Mouse (Mus musculus) C2C12 (cell line): Measurements from ENCODE around the gene Adamtsl5. TPM values are rescaled to one million over a fixed set of nuclear protein-coding genes. Genes with fewer than 3 reads are reported as not detected.
A peak's percentile ranks its signal among the peaks of the same experiment; 100 is the strongest.

ENCODE experiments used
- H3K27me3 ChIP-seq: one replicate; pipeline ENCODE4 v1.6.1; 2011; ENCODE audit not compliant: control insufficient read depth, insufficient read depth, insufficient read length
- H3K36me3 ChIP-seq: one replicate; pipeline ENCODE4 v1.6.1; 2011; ENCODE audit not compliant: control insufficient read depth, insufficient read depth
- H3K4me3 ChIP-seq: one replicate; pipeline ENCODE4 v1.5.1; 2011; ENCODE audit warnings: mild to moderate bottlenecking, control low read depth; ENCODE audit not compliant: poor library complexity, insufficient read depth, severe bottlenecking
- H3K79me2 ChIP-seq: one replicate; pipeline ENCODE4 v1.6.1; 2011; ENCODE audit not compliant: control insufficient read depth, insufficient read depth
- H3K79me3 ChIP-seq: one replicate; pipeline ENCODE4 v1.6.1; 2011; ENCODE audit warnings: low read depth, control low read depth
- H3ac ChIP-seq: one replicate; pipeline ENCODE3; 2011; ENCODE audit warnings: low read depth; ENCODE audit not compliant: control insufficient read depth, insufficient read length
- CEBPB ChIP-seq: IDR thresholded peaks from one replicate; pipeline ENCODE4 v1.6.1; 2011; ENCODE audit warnings: low read depth, mild to moderate bottlenecking, control low read depth, moderate library complexity
- CTCF ChIP-seq: IDR thresholded peaks from one replicate; pipeline ENCODE4 v1.5.1; 2011; ENCODE audit not compliant: control insufficient read depth, insufficient read depth, insufficient read length
- FOSL1 ChIP-seq: IDR thresholded peaks from one replicate; pipeline ENCODE4 v1.8.0; 2011; ENCODE audit warnings: mild to moderate bottlenecking, low read length; ENCODE audit not compliant: poor library complexity, insufficient read depth, severe bottlenecking
- MAX ChIP-seq: IDR thresholded peaks from one replicate; pipeline ENCODE4 v1.6.1; 2011; ENCODE audit warnings: mild to moderate bottlenecking, control low read depth
- MYOD1 ChIP-seq: IDR thresholded peaks from one replicate; pipeline ENCODE4 v1.6.1; 2011; ENCODE audit warnings: low read depth; ENCODE audit not compliant: control insufficient read depth, insufficient read length
- MYOG ChIP-seq: IDR thresholded peaks from one replicate; pipeline ENCODE4 v1.6.1; 2011; ENCODE audit not compliant: control insufficient read depth, insufficient read length; ENCODE audit errors: extremely low read depth
- USF1 ChIP-seq: IDR thresholded peaks from one replicate; pipeline ENCODE4 v1.6.1; 2011; ENCODE audit warnings: low read depth, mild to moderate bottlenecking, control low read depth, moderate library complexity
- long read RNA-seq, 2 experiments: library from polyadenylated mRNA; unstranded; transcript quantifications; one replicate each; pipeline ENCODE4 v2.0.0; 2019 to 2020
- polyA plus RNA-seq: library from polyadenylated mRNA; unstranded; fragments of >200 nt; fragmentation: generic; extraction: Trizol; gene quantifications from one replicate; pipeline ENCODE4 v1.2.1, GENCODE M21; 2012; ENCODE audit warnings: missing spikeins

The Adamtsl5 gene
- polyA plus RNA-seq = 18.3 TPM
- long read RNA-seq, experiment 1, transcript Adamtsl5-201 (13 exons, 1,957 nt) = major isoform, 5 of 36 reads
- long read RNA-seq, experiment 1, partial matches to known transcripts = 10 of 36 reads
- long read RNA-seq, experiment 1, other reads (novel, unspliced or antisense) = 19 of 36 reads
- long read RNA-seq, experiment 2, transcript Adamtsl5-203 (12 exons, 3,520 nt) = minor isoform, 7 of 72 reads
- long read RNA-seq, experiment 2, transcript Adamtsl5-201 (13 exons, 1,957 nt) = major isoform, 18 of 72 reads
- long read RNA-seq, experiment 2, partial matches to known transcripts = 9 of 72 reads
- long read RNA-seq, experiment 2, other reads (novel, unspliced or antisense) = 37 of 72 reads

DNA sequence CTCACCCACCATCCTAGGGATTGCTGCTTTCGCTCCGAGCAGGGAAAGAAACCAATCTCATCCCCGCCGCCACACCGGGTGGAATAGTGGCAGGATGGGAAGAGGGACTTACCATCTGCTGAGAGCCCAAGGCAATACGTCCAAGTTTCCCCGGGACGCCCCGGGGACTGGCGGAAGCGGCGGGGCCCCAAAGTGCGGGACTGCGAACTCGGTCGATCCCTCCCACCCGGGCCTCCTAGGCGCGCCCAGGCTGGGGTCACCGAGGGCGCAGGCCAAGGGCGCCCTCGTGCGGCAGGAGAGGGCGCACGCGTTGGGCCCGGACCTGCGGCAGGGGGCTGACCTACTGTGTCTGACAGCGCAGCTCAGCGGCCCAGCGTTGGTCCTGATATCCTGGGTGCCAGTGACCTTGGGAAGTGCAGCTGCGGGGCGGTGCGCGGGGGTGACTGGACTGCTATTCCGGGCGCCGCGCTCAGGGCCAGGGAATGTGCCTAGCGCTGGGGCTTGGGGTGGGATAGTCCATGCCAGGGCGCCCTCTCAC is at the start of gene Adamtsl5:
Gene Adamtsl5 (minus strand): TSS at position 169 of the 538 bp plus-strand sequence.
- Histone ChIP-seq H3K36me3 (no peaks in the 10 kb centered on the region), H3K4me3 (peak within 1 kb of the TSS; percentile 50), H3K79me2 (no peaks in the 10 kb centered on the region), H3K27me3 (peaks cover 3% of the 10 kb centered on the region), H3K79me3 (no peaks in the 10 kb centered on the region), H3ac (peak within 1 kb of the TSS; percentile 86)
- no peak for TF ChIP-seq CEBPB
- TF ChIP-seq FOSL1 = no peak
- peak; percentile 100 for TF ChIP-seq CTCF
- no peak for TF ChIP-seq MYOG
- no peak for TF ChIP-seq MYOD1
- peak; percentile 55 for TF ChIP-seq MAX
- no peak for TF ChIP-seq USF1

DNA sequence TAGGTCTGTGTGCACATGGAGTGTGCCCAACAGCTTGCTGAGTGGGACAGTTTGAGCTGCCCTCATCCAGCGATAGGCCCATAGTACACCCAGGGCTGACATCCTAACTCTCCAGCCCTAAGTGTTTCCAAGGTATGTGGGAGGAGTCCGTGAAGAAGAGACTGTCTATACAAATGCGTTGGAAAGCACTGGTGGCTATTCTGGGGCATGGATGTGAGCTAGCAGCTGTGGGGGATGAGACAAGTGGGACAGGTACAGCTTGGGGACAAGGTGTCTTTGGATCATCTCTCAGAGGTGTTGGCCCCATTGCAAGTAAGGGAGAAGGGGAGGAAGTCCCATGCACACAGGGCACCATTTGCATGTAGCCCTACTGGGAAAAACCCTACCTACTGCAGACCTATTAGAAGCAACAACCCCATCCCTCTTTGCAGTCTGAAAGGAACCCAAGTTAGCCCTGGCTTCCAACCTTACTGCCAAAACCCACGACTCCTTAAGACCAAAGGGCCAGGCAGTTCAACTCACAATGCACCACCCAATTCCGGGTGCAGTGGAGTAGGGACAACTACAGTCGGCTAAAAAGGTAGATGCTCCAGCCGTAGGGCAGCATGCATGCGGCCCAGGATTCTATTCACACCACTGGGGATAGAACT is 49.4 kb upstream of the Adamtsl5 start:
- peaks cover 30% of the 10 kb centered on the region for H3K79me3 ChIP-seq
- peaks cover 62% of the 10 kb centered on the region for H3K36me3 ChIP-seq
- H3K79me2 ChIP-seq = peaks cover 42% of the 10 kb centered on the region
- TF ChIP-seq MYOD1 (no peak), MYOG (no peak), MAX (no peak), FOSL1 (no peak), CTCF (no peak), USF1 (no peak), CEBPB (no peak)
- H3ac ChIP-seq = peak overlapping the region; percentile 60
- no peaks in the 10 kb centered on the region for H3K27me3 ChIP-seq
- H3K4me3 ChIP-seq = peak overlapping the region; percentile 65

DNA sequence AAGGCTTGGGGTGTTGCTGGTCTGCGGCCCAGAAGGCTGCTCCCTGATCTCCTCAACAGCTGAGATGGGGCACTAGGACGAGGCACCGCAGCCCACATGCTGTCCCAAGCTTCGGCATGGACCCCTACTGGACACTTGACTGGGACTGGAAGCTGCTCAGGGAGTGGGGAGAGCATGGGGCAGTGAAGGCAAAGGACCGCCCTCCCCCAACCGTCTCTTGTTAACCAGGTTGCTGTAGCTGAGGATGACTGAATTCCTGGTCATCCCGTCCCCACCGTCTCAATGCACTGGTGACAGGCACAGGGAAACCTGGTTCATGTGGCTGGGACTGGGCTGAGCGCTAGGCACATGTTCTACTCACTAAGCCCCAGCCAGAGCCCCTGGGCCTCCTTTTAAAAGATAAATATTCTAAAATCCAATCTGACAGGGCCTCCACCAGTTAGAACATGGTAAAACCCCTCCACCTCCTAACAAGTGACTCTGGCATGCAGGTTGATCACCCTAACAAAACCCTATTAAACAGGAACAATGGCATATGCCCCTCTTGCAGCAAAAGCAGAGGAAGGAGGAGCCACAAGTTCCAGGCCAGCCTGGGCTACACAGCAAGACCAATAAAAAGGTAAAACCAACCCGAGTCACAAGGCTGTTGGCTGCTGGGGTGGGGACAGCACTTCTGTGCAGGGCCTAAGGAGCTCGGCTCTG is 48.8 kb upstream of the Adamtsl5 start:
- TF ChIP-seq CEBPB = no peak
- TF ChIP-seq MAX = no peak
- no peak for TF ChIP-seq USF1
- no peak for TF ChIP-seq MYOD1
- TF ChIP-seq FOSL1 = no peak
- no peak for TF ChIP-seq MYOG
- no peak for TF ChIP-seq CTCF
- peaks cover 62% of the 10 kb centered on the region for H3K36me3 ChIP-seq
- peaks cover 42% of the 10 kb centered on the region for H3K79me2 ChIP-seq
- no peak overlapping the region for H3K4me3 ChIP-seq
- peaks cover 30% of the 10 kb centered on the region for H3K79me3 ChIP-seq
- no peaks in the 10 kb centered on the region for H3K27me3 ChIP-seq
- H3ac ChIP-seq = peak overlapping the region; percentile 15

DNA sequence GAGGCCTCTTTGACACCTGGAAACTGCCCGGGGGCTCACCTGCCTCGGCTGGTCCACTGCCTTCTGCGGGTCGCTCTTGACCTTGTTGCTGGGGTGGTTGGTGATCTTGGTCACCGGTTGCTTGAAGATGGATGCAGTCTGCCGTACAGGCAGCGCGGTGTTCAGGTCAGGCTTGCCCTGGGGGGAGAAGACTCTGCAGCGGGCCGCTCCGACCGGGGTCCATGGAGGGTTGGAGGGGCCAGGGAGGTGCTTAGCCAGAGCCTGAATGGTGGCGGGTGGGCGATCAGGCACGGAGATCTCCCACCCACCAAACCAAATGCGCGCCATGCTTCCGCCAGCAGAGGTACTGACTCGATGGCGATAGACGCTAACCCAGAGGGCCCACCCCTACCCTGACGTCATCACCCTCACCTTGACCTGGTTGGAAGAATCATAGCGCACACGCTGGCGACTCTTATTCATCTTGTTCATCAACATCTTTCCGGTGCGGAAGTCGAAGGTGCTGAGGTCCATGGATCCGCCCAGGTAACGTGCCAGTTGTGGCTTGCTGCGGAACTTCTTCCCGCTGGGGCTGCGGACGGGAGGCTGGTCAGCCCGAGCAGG is 46.9 kb upstream of the Adamtsl5 start:
- Histone ChIP-seq H3K79me2 (peaks cover 42% of the 10 kb centered on the region), H3ac (no peak overlapping the region), H3K79me3 (peaks cover 30% of the 10 kb centered on the region), H3K27me3 (no peaks in the 10 kb centered on the region), H3K36me3 (peaks cover 72% of the 10 kb centered on the region), H3K4me3 (no peak overlapping the region)
- no peak for TF ChIP-seq USF1
- no peak for TF ChIP-seq MAX
- no peak for TF ChIP-seq MYOG
- no peak for TF ChIP-seq CTCF
- no peak for TF ChIP-seq FOSL1
- no peak for TF ChIP-seq CEBPB
- TF ChIP-seq MYOD1 = no peak

DNA sequence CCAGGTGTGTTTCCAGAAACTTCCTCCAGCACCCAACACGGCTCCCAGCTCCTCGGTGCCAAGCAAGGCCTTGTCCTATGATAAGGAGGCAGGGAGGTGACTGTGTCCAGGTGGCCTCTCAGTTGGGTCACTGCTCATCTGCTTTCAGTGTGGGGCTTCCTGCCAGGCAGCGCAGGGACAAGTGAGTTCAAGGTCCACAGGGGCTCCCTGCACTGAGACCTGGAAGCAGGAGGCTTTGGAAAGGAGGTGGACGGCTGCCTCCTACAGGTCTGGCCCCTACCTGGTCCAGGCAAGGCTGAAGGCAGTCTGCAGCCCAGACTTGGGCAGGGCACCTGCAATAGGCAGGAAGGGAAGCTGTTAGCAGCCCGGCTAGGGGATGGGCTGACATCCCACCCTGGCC is 44.5 kb upstream of the Adamtsl5 start:
- Histone ChIP-seq H3ac (no peak overlapping the region), H3K36me3 (peaks cover 75% of the 10 kb centered on the region), H3K4me3 (no peak overlapping the region), H3K79me3 (peaks cover 21% of the 10 kb centered on the region), H3K27me3 (no peaks in the 10 kb centered on the region), H3K79me2 (peaks cover 32% of the 10 kb centered on the region)
- TF ChIP-seq CEBPB (no peak), MYOD1 (no peak), FOSL1 (no peak), USF1 (no peak), CTCF (no peak), MYOG (no peak), MAX (no peak)
